8 mouse cellular contexts compared by ENCODE assay signal in genomic region chr16:94931343-94932301, GRCm38 (mm10).
DNase-seq lines count a peak whose midpoint lies in the region; ATAC-seq lines count a peak whose summit lies in the region.

No protein-coding gene starts in this region.

- ATAC-seq in hindbrain, embryonic 13.5 days (ENCODE audit: low FRiP score): no peak
- no peak for ATAC-seq in limb, embryonic 13.5 days (ENCODE audit: low FRiP score, low read depth)
- ATAC-seq in intestine, embryonic 15.5 days: no peak; the same call in 1 of the 2 replicates

- peak; percentile 45 to 64 for DNase-seq in kidney, postnatal 4 days
- no peak for DNase-seq in kidney, adult 18-20 months
- peak; percentile 17 for DNase-seq in embryonic facial prominence, embryonic 10.5 days (ENCODE audit: low spot score)
- DNase-seq in telencephalon, adult 2 months (ENCODE audit: low read depth, low spot score): peak; percentile 83
- DNase-seq in kidney, adult 9 months: no peak

- H3K4me2 ChIP-seq in hindbrain, embryonic 13.5 days: peak overlapping the region; percentile 40
- H3K4me2 ChIP-seq in limb, embryonic 13.5 days (replicated peaks): peak overlapping the region; percentile 52
- no peak overlapping the region; the same call in 1 of the 2 replicates for H3K4me2 ChIP-seq in intestine, embryonic 15.5 days (replicated peaks)

- 8% methylated on average over 21 of the region's 21 CpGs for WGBS in embryonic facial prominence, embryonic 10.5 days
- 11% methylated on average over 21 of the region's 21 CpGs for WGBS in hindbrain, embryonic 13.5 days
- 6% methylated on average over 21 of the region's 21 CpGs for WGBS in limb, embryonic 13.5 days
- 7% methylated on average over 21 of the region's 21 CpGs for WGBS in intestine, embryonic 15.5 days

- H3K4me1 ChIP-seq in embryonic facial prominence, embryonic 10.5 days: peaks cover 15% of the 10 kb centered on the region
- H3K4me1 ChIP-seq in hindbrain, embryonic 13.5 days (replicated peaks): peaks cover 17% of the 10 kb centered on the region
- peaks cover 15% of the 10 kb centered on the region for H3K4me1 ChIP-seq in limb, embryonic 13.5 days
- peaks cover 4% of the 10 kb centered on the region; the same call in 1 of the 2 replicates for H3K4me1 ChIP-seq in intestine, embryonic 15.5 days (replicated peaks)

- no peaks in the 10 kb centered on the region for H3K9me3 ChIP-seq in embryonic facial prominence, embryonic 10.5 days
- H3K9me3 ChIP-seq in hindbrain, embryonic 13.5 days: no peaks in the 10 kb centered on the region
- no peaks in the 10 kb centered on the region for H3K9me3 ChIP-seq in limb, embryonic 13.5 days
- no peaks in the 10 kb centered on the region for H3K9me3 ChIP-seq in intestine, embryonic 15.5 days

- peak overlapping the region; percentile 5; the same call in 1 of the 2 replicates for H3K27ac ChIP-seq in embryonic facial prominence, embryonic 10.5 days (replicated peaks)
- H3K27ac ChIP-seq in hindbrain, embryonic 13.5 days: 0 out of 2 replicates have a peak overlapping the region, but pooled peaks have one; percentile 0
- H3K27ac ChIP-seq in limb, embryonic 13.5 days: no peak overlapping the region
- H3K27ac ChIP-seq in intestine, embryonic 15.5 days: no peak overlapping the region

- no peaks in the 10 kb centered on the region for H3K36me3 ChIP-seq in embryonic facial prominence, embryonic 10.5 days (replicated peaks)
- H3K36me3 ChIP-seq in hindbrain, embryonic 13.5 days: no peaks in the 10 kb centered on the region
- H3K36me3 ChIP-seq in limb, embryonic 13.5 days: no peaks in the 10 kb centered on the region
- H3K36me3 ChIP-seq in intestine, embryonic 15.5 days: no peaks in the 10 kb centered on the region

- no peak overlapping the region for H3K9ac ChIP-seq in hindbrain, embryonic 13.5 days
- H3K9ac ChIP-seq in limb, embryonic 13.5 days: peak overlapping the region; percentile 39
- no peak overlapping the region for H3K9ac ChIP-seq in intestine, embryonic 15.5 days

- peak overlapping the region; percentile 39 for H3K4me3 ChIP-seq in embryonic facial prominence, embryonic 10.5 days
- 0 out of 2 replicates have a peak overlapping the region, but pooled peaks have one; percentile 7 for H3K4me3 ChIP-seq in hindbrain, embryonic 13.5 days
- H3K4me3 ChIP-seq in limb, embryonic 13.5 days: peak overlapping the region; percentile 8; the same call in 1 of the 2 replicates
- H3K4me3 ChIP-seq in intestine, embryonic 15.5 days (replicated peaks): no peak overlapping the region

- peaks cover 22% of the 10 kb centered on the region for H3K27me3 ChIP-seq in embryonic facial prominence, embryonic 10.5 days (replicated peaks; ENCODE audit: low read depth, poor library complexity, severe bottlenecking)
- no peaks in the 10 kb centered on the region for H3K27me3 ChIP-seq in hindbrain, embryonic 13.5 days
- H3K27me3 ChIP-seq in limb, embryonic 13.5 days: no peaks in the 10 kb centered on the region
- H3K27me3 ChIP-seq in intestine, embryonic 15.5 days (replicated peaks): no peaks in the 10 kb centered on the region; the same call in 1 of the 2 replicates

Comparison
In these comparisons a context has a peak if more than half of its experiments do, and no peak if none do; other contexts are left out.
1. DNase-seq: peak in kidney, postnatal 4 days (2 of 2), embryonic facial prominence, embryonic 10.5 days (single experiment) and telencephalon, adult 2 months (single experiment); none in kidney, adult 18-20 months (single experiment) and kidney, adult 9 months (single experiment).
2. H3K27ac ChIP-seq: peak in embryonic facial prominence, embryonic 10.5 days (single experiment) and hindbrain, embryonic 13.5 days (single experiment); none in limb, embryonic 13.5 days (single experiment) and intestine, embryonic 15.5 days (single experiment).